Mouse (Mus musculus): Measurements from ENCODE around the gene Glt1d1. TPM values are rescaled to one million over a fixed set of nuclear protein-coding genes. Genes with fewer than 3 reads are reported as not detected.
A peak's percentile ranks its signal among the peaks of the same experiment; 100 is the strongest.

The Glt1d1 gene
- total and polyA plus RNA-seq, 3 experiments, result 0.19 TPM; not detected in 2

- Histone ChIP-seq H3K9ac (ENCODE audit: control insufficient read depth, low read depth, low read length, poor library complexity, severe bottlenecking) (no peak overlapping the region), H3K36me3 (ENCODE audit: control insufficient read depth in 1 of 2, insufficient read depth in 2 of 2, low read length in 2 of 2) (no peaks in the 10 kb centered on the region), H3K4me1 (ENCODE audit: control insufficient read depth in 1 of 2, insufficient read depth in 2 of 2, low read length in 2 of 2) (no peaks in the 10 kb centered on the region), H3K27me3 (ENCODE audit: control insufficient read depth in 1 of 2, insufficient read depth in 2 of 2, low read length in 2 of 2) (no peaks in the 10 kb centered on the region), H3K27ac (ENCODE audit: control insufficient read depth, low read depth, low read length) (no peak overlapping the region), H3K79me2 (ENCODE audit: control insufficient read depth, insufficient read depth, low read length, poor library complexity) (no peaks in the 10 kb centered on the region), H3K4me3 (ENCODE audit: control insufficient read depth in 1 of 2, insufficient read depth in 1 of 2, low read depth in 2 of 2, low read length in 2 of 2) (no peak overlapping the region), H3K9me3 (replicated peaks; ENCODE audit: insufficient read depth, low read length) (no peaks in the 10 kb centered on the region)
- DNase-seq (ENCODE audit: low read depth, low spot score), result peak; percentile 40
- TF ChIP-seq POLR2AphosphoS5 (IDR thresholded peaks at IDR 0.05; ENCODE audit: borderline replicate concordance, low read depth, low read length), result no peak
- TF ChIP-seq RAD21 (IDR thresholded peaks at IDR 0.05; ENCODE audit: low read depth, low read length), result peak; percentile 4
- TF ChIP-seq ETS1 (IDR thresholded peaks at IDR 0.05; ENCODE audit: low read depth, low read length), result no peak
- no peak for TF ChIP-seq USF1 (IDR thresholded peaks at IDR 0.05; ENCODE audit: low read depth, low read length)
- TF ChIP-seq MEF2A (IDR thresholded peaks at IDR 0.05; ENCODE audit: extremely low read depth, insufficient replicate concordance, low read depth, low read length, poor library complexity, severe bottlenecking), result no peak
- TF ChIP-seq SMC3 (IDR thresholded peaks at IDR 0.05; ENCODE audit: low read depth, low read length), result peak; percentile 26
- TF ChIP-seq BHLHE40 (IDR thresholded peaks at IDR 0.05; ENCODE audit: borderline replicate concordance, low read depth, low read length), result no peak
- no peak for TF ChIP-seq RCOR1 (IDR thresholded peaks at IDR 0.05; ENCODE audit: low read depth, low read length)
- peak; percentile 37 to 59 (median 47); a peak in 5 of 6 replicates for TF ChIP-seq CTCF (IDR thresholded peaks at IDR 0.05 in 2 of 3, conservative IDR thresholded peaks at IDR 0.05 in 1 of 3; ENCODE audit: control insufficient read depth in 1 of 3, insufficient read depth in 1 of 3, low read depth in 2 of 3, low read length in 3 of 3, poor library complexity in 1 of 3, severe bottlenecking in 1 of 3)
- TF ChIP-seq TBP (IDR thresholded peaks at IDR 0.05; ENCODE audit: low read depth, low read length), result no peak
- no peak for TF ChIP-seq TCF12 (IDR thresholded peaks at IDR 0.05; ENCODE audit: low read depth, low read length)
These were observed 39.2 kb upstream of the Glt1d1 start for GRCm38 (mm10) chr5:127592854-127593253.

GRCm38 (mm10) chr5:127595676-127596075 is 36.4 kb upstream of the Glt1d1 start:
- H3K4me3 ChIP-seq (ENCODE audit: control insufficient read depth in 1 of 2, insufficient read depth in 1 of 2, low read depth in 2 of 2, low read length in 2 of 2), result no peak overlapping the region
- no peaks in the 10 kb centered on the region for H3K79me2 ChIP-seq (ENCODE audit: control insufficient read depth, insufficient read depth, low read length, poor library complexity)
- TF ChIP-seq MAZ (IDR thresholded peaks at IDR 0.05; ENCODE audit: low read depth, low read length), result no peak
- no peak for TF ChIP-seq MYB (IDR thresholded peaks at IDR 0.05; ENCODE audit: low read depth, low read length)
- no peak for TF ChIP-seq ZMIZ1 (IDR thresholded peaks at IDR 0.05; ENCODE audit: low read depth, low read length)
- TF ChIP-seq USF2 (IDR thresholded peaks at IDR 0.05; ENCODE audit: borderline replicate concordance in 1 of 2, insufficient read depth in 1 of 2, low read depth in 1 of 2, low read length in 2 of 2), result no peak
- no peak for TF ChIP-seq ETS1 (IDR thresholded peaks at IDR 0.05; ENCODE audit: low read depth, low read length)
- no peak for TF ChIP-seq NRF1 (IDR thresholded peaks at IDR 0.05; ENCODE audit: insufficient read depth, low read depth, low read length, poor library complexity, severe bottlenecking)
- TF ChIP-seq SMC3 (IDR thresholded peaks at IDR 0.05; ENCODE audit: low read depth, low read length), result no peak
- TF ChIP-seq POLR2A (IDR thresholded peaks at IDR 0.05; ENCODE audit: control insufficient read depth in 1 of 2, insufficient read depth in 1 of 2, low read depth in 1 of 2, low read length in 2 of 2, poor library complexity in 1 of 2), result no peak
- no peak for TF ChIP-seq ELF1 (IDR thresholded peaks at IDR 0.05; ENCODE audit: low read depth, low read length)
- no peak for TF ChIP-seq CHD2 (IDR thresholded peaks at IDR 0.05; ENCODE audit: low read length)
- no peak for TF ChIP-seq E2F4 (IDR thresholded peaks at IDR 0.05; ENCODE audit: borderline replicate concordance, low read depth, low read length)
- TF ChIP-seq ZKSCAN1 (IDR thresholded peaks at IDR 0.05; ENCODE audit: low read depth, low read length), result no peak
- no peak for TF ChIP-seq JUND (IDR thresholded peaks at IDR 0.05; ENCODE audit: low read depth, low read length)
- TF ChIP-seq BHLHE40 (IDR thresholded peaks at IDR 0.05; ENCODE audit: borderline replicate concordance, low read depth, low read length), result no peak
- no peak for TF ChIP-seq CTCF (IDR thresholded peaks at IDR 0.05 in 2 of 3, conservative IDR thresholded peaks at IDR 0.05 in 1 of 3; ENCODE audit: control insufficient read depth in 1 of 3, insufficient read depth in 1 of 3, low read depth in 2 of 3, low read length in 3 of 3, poor library complexity in 1 of 3, severe bottlenecking in 1 of 3)
- no peak for TF ChIP-seq KAT2A (conservative IDR thresholded peaks at IDR 0.05; ENCODE audit: low read depth, low read length)
- no peak for TF ChIP-seq TBP (IDR thresholded peaks at IDR 0.05; ENCODE audit: low read depth, low read length)
- no peak for TF ChIP-seq GABPA (IDR thresholded peaks at IDR 0.05; ENCODE audit: low read depth, low read length)
- TF ChIP-seq MAX (IDR thresholded peaks at IDR 0.05; ENCODE audit: low read length), result no peak
- TF ChIP-seq ZNF384 (IDR thresholded peaks at IDR 0.05; ENCODE audit: low read depth, low read length), result no peak
- H3K27ac ChIP-seq (ENCODE audit: control insufficient read depth, low read depth, low read length), result no peak overlapping the region
- H3K4me1 ChIP-seq (ENCODE audit: control insufficient read depth in 1 of 2, insufficient read depth in 2 of 2, low read length in 2 of 2), result no peaks in the 10 kb centered on the region
- H3K36me3 ChIP-seq (ENCODE audit: control insufficient read depth in 1 of 2, insufficient read depth in 2 of 2, low read length in 2 of 2), result peaks cover 0 to 6% of the 10 kb centered on the region in 2 experiments; a peak in 1 of 4 replicates
- no peak for DNase-seq (ENCODE audit: low read depth, low spot score)
- H3K9ac ChIP-seq (ENCODE audit: control insufficient read depth, low read depth, low read length, poor library complexity, severe bottlenecking), result no peak overlapping the region
- H3K27me3 ChIP-seq (ENCODE audit: control insufficient read depth in 1 of 2, insufficient read depth in 2 of 2, low read length in 2 of 2), result no peaks in the 10 kb centered on the region
- H3K9me3 ChIP-seq (replicated peaks; ENCODE audit: insufficient read depth, low read length), result no peaks in the 10 kb centered on the region

All from MEL (cell line).